Mouse (Mus musculus) limb, embryonic 14.5 days (tissue): ENCODE measurements around the gene Col4a1. TPM values are rescaled to one million over a fixed set of nuclear protein-coding genes. Genes with fewer than 3 reads are reported as not detected.

Experiments
- ATAC-seq: fragments of 200-750 bp; cut with Nextera tagmentation; 2 replicates; pipeline ENCODE4 v1.8.0; 2017; ENCODE audit warnings: low read depth, moderate number of reproducible peaks, moderate TSS enrichment; ENCODE audit not compliant: low FRiP score
- DNase-seq: peaks from one replicate; pipeline ENCODE4 v3.0.0-alpha.2; 2015; ENCODE audit warnings: low spot score
- H3K27ac ChIP-seq: fragments of 300-500 bp; sonication (generic); replicated peaks from 2 replicates; pipeline ENCODE4 v1.5.1; 2014; ENCODE audit warnings: low read depth, mild to moderate bottlenecking, low read length, moderate library complexity, mixed read lengths
- H3K27me3 ChIP-seq: fragments of 300-500 bp; sonication (generic); 2 replicates; pipeline ENCODE4 v1.6.1; 2014; ENCODE audit warnings: low read length, mixed read lengths; ENCODE audit not compliant: control insufficient read depth, insufficient read depth
- H3K36me3 ChIP-seq: fragments of 300-500 bp; sonication (generic); 2 replicates; pipeline ENCODE4 v1.6.1; 2014; ENCODE audit warnings: mild to moderate bottlenecking, low read length, moderate library complexity, mixed read lengths; ENCODE audit not compliant: control insufficient read depth, insufficient read depth
- H3K4me1 ChIP-seq: fragments of 300-500 bp; sonication (generic); 2 replicates; pipeline ENCODE4 v1.6.1; 2014; ENCODE audit warnings: antibody characterized with exemption, low read length, mixed read lengths; ENCODE audit not compliant: control insufficient read depth, insufficient read depth
- H3K4me2 ChIP-seq: fragments of 300-500 bp; sonication (generic); replicated peaks from 2 replicates; pipeline ENCODE4 v1.6.1; 2014; ENCODE audit warnings: low read depth, mild to moderate bottlenecking, low read length, moderate library complexity; ENCODE audit not compliant: severe bottlenecking
- H3K4me3 ChIP-seq: fragments of 300-500 bp; sonication (generic); replicated peaks from 2 replicates; pipeline ENCODE4 v1.5.1; 2014; ENCODE audit warnings: low read length
- H3K9ac ChIP-seq: fragments of 300-500 bp; sonication (generic); 2 replicates; pipeline ENCODE4 v1.6.1; 2014; ENCODE audit warnings: mild to moderate bottlenecking, low read depth, low read length, moderate library complexity; ENCODE audit not compliant: severe bottlenecking
- H3K9me3 ChIP-seq: fragments of 300-500 bp; sonication (generic); 2 replicates; pipeline ENCODE4 v1.6.1; 2016; ENCODE audit warnings: low read length; ENCODE audit not compliant: control insufficient read depth
- POLR2A ChIP-seq: fragments of 200-500 bp; IDR thresholded peaks from 2 replicates; pipeline ENCODE4 v1.8.0; 2012; ENCODE audit warnings: inconsistent platforms, mild to moderate bottlenecking, moderate library complexity, borderline replicate concordance; ENCODE audit not compliant: insufficient read depth, insufficient read length; ENCODE audit errors: extremely low read depth
- WGBS: fragments of 180-500 bp; shearing (Covaris S2); extraction: QIAGEN DNeasy Blood & Tissue Kit; methylation state at CpG from one replicate; pipeline ENCODE4 v1.1.7; 2014; 5-methylcytosine and 5-hydroxymethylcytosine counted together
- polyA plus RNA-seq, 2 experiments: library from polyadenylated mRNA; depleted of rRNA in 1 of 2; stranded (reverse) in 1 of 2; unstranded in 1 of 2; fragments of >200 nt; fragmentation: Nextera tagmentation in 1 of 2; extraction: Ambion mirVana in 1 of 2; gene quantifications; 2 replicates each; pipeline versions ENCODE4 v1.2.1 to v1.2.3; 2012 to 2014

The Col4a1 gene
- polyA plus RNA-seq, 2 experiments: 215 to 225 TPM

- Histone ChIP-seq H3K36me3 (peaks cover 89% of the 10 kb centered on the region), H3K4me3 (no peak overlapping the region), H3K4me1 (no peaks in the 10 kb centered on the region), H3K27me3 (no peaks in the 10 kb centered on the region), H3K9me3 (no peaks in the 10 kb centered on the region), H3K4me2 (no peak overlapping the region), H3K27ac (no peak overlapping the region), H3K9ac (no peak overlapping the region)
- no peak for ATAC-seq
- no peak for TF ChIP-seq POLR2A
- 87% methylated on average over 6 of the region's 6 CpGs for WGBS
- DNase-seq: no peak
Observed at GRCm38 (mm10) chr8:11219282-11219681, 93.3 kb downstream of the Col4a1 start.

GRCm38 (mm10) chr8:11215231-11215630 is 97.4 kb downstream of the Col4a1 start:
- DNase-seq: peak; percentile 76
- 28% methylated on average over 1 of the region's 1 CpGs for WGBS
- Histone ChIP-seq H3K4me1 (no peaks in the 10 kb centered on the region), H3K36me3 (peaks cover 79% of the 10 kb centered on the region), H3K9me3 (no peaks in the 10 kb centered on the region), H3K27ac (no peak overlapping the region), H3K4me2 (no peak overlapping the region), H3K9ac (no peak overlapping the region), H3K4me3 (no peak overlapping the region), H3K27me3 (no peaks in the 10 kb centered on the region)
- ATAC-seq: peak; percentile 80
- no peak for TF ChIP-seq POLR2A

- TF ChIP-seq POLR2A: no peak
- Histone ChIP-seq H3K4me2 (no peak overlapping the region), H3K9me3 (no peaks in the 10 kb centered on the region), H3K9ac (no peak overlapping the region), H3K27me3 (no peaks in the 10 kb centered on the region), H3K27ac (no peak overlapping the region), H3K4me1 (no peaks in the 10 kb centered on the region), H3K36me3 (peaks cover 63% of the 10 kb centered on the region), H3K4me3 (no peak overlapping the region)
- DNase-seq: no peak
- WGBS: 77% methylated on average over 8 of the region's 8 CpGs
- ATAC-seq: no peak
Observed at GRCm38 (mm10) chr8:11206509-11206908, 106.1 kb downstream of the Col4a1 start.

- Histone ChIP-seq H3K27me3 (no peaks in the 10 kb centered on the region), H3K4me2 (no peak overlapping the region), H3K9ac (no peak overlapping the region), H3K36me3 (peaks cover 67% of the 10 kb centered on the region), H3K27ac (no peak overlapping the region), H3K4me3 (no peak overlapping the region), H3K4me1 (no peaks in the 10 kb centered on the region), H3K9me3 (no peaks in the 10 kb centered on the region)
- TF ChIP-seq POLR2A: no peak
- ATAC-seq (no peak), DNase-seq (no peak)
- WGBS: 92% methylated on average over 9 of the region's 9 CpGs
Observed at GRCm38 (mm10) chr8:11205532-11205931, 107.1 kb downstream of the Col4a1 start.

- H3K4me2 ChIP-seq: no peak overlapping the region
- H3K9me3 ChIP-seq: no peaks in the 10 kb centered on the region
- peaks cover 68% of the 10 kb centered on the region for H3K36me3 ChIP-seq
- no peak for TF ChIP-seq POLR2A
- DNase-seq (no peak), ATAC-seq (no peak)
- H3K9ac ChIP-seq: no peak overlapping the region
- no peak overlapping the region for H3K27ac ChIP-seq
- H3K4me3 ChIP-seq: no peak overlapping the region
- WGBS: 85% methylated on average over 12 of the region's 12 CpGs
- H3K4me1 ChIP-seq: no peaks in the 10 kb centered on the region
- no peaks in the 10 kb centered on the region for H3K27me3 ChIP-seq
Observed at GRCm38 (mm10) chr8:11203260-11204110, 109.1 kb downstream of the Col4a1 start.
